Mouse (Mus musculus) cortical plate, adult 2 months (tissue): ENCODE measurements around the gene Atp13a1.

ENCODE experiments used
- CTCF ChIP-seq: fragments of 200-500 bp; IDR thresholded peaks from 2 replicates; pipeline ENCODE4 v1.5.1; 2011; ENCODE audit warnings: mild to moderate bottlenecking, control low read depth, low read length; ENCODE audit not compliant: insufficient read depth; ENCODE audit errors: extremely low read depth
- POLR2A ChIP-seq: fragments of 200-500 bp; IDR thresholded peaks from 2 replicates; pipeline ENCODE4 v1.6.1; 2011; ENCODE audit warnings: mild to moderate bottlenecking, low read length, control low read depth; ENCODE audit not compliant: insufficient read depth; ENCODE audit errors: extremely low read depth

- TF ChIP-seq POLR2A (no peak), CTCF (no peak)
These were observed 56.5 kb downstream of the Atp13a1 start for GRCm38 (mm10) chr8:69847167-69848065.
